Mouse (Mus musculus) gastrocnemius, adult 8-10 months (tissue): ENCODE data around the gene Ppt1. TPM values are rescaled to one million over a fixed set of nuclear protein-coding genes. Genes with fewer than 3 reads are reported as not detected.
"Not testable (repeated sequence)": the region's sequence is repeated elsewhere in the genome, so short reads cannot be mapped to it uniquely, and the experiment has no call there.

ENCODE experiments used
- DNase-seq, 2 experiments: peaks; one replicate each; pipeline ENCODE4 v3.0.0; 2022; ENCODE audit warnings: low spot score in 2 of 2
- total RNA-seq, 4 experiments: library from RNA; stranded (reverse); gene quantifications; 2 replicates each; pipeline ENCODE4 v1.2.4; 2022

Ppt1 gene
- 10 to 100 TPM in 2 of 4 experiments, 1 to 10 TPM in 2; 8.8 to 12.1 (median 10.3) TPM for total RNA-seq

GRCm38 (mm10) chr4:122835530-122836402, at the start of gene Ppt1:
Gene Ppt1 (plus strand): TSS chr4:122836242.
- peak; percentile 70 to 72 for DNase-seq

GRCm38 (mm10) chr4:122789335-122790089, 46.5 kb upstream of the Ppt1 start:
- DNase-seq, result no peak

- DNase-seq, result peak in 1 of 2 experiments; percentile 4
Observed at GRCm38 (mm10) chr4:122808108-122808507, 27.9 kb upstream of the Ppt1 start.

- no peak for DNase-seq
Observed at GRCm38 (mm10) chr4:122811180-122811579, 24.9 kb upstream of the Ppt1 start.

GRCm38 (mm10) chr4:122811824-122812223, 24.2 kb upstream of the Ppt1 start:
- DNase-seq, result no peak

- no peak for DNase-seq
Observed at GRCm38 (mm10) chr4:122816202-122816601, 19.8 kb upstream of the Ppt1 start.

- not testable (repeated sequence) for DNase-seq
Observed at GRCm38 (mm10) chr4:122820941-122821340, 15.1 kb upstream of the Ppt1 start.

GRCm38 (mm10) chr4:122827651-122828050, 8.4 kb upstream of the Ppt1 start:
- DNase-seq, result no peak

GRCm38 (mm10) chr4:122829339-122829738, 6.7 kb upstream of the Ppt1 start:
- DNase-seq, result no peak

GRCm38 (mm10) chr4:122831888-122832287, 4.2 kb upstream of the Ppt1 start:
- no peak for DNase-seq

- no peak for DNase-seq
Observed at GRCm38 (mm10) chr4:122836403-122836775, 347 bp downstream of the Ppt1 start.

GRCm38 (mm10) chr4:122837180-122837730, 1.2 kb downstream of the Ppt1 start:
- DNase-seq, result no peak

GRCm38 (mm10) chr4:122837994-122838393, 2.0 kb downstream of the Ppt1 start:
- no peak for DNase-seq

GRCm38 (mm10) chr4:122838416-122838815, 2.4 kb downstream of the Ppt1 start:
- no peak for DNase-seq

GRCm38 (mm10) chr4:122848150-122848621, 12.1 kb downstream of the Ppt1 start:
- no peak for DNase-seq

- DNase-seq, result no peak
Observed at GRCm38 (mm10) chr4:122851535-122851934, 15.5 kb downstream of the Ppt1 start.

- no peak for DNase-seq
Observed at GRCm38 (mm10) chr4:122853691-122854090, 17.6 kb downstream of the Ppt1 start.

GRCm38 (mm10) chr4:122854770-122855169, 18.7 kb downstream of the Ppt1 start:
- no peak for DNase-seq

- no peak for DNase-seq
Observed at GRCm38 (mm10) chr4:122857909-122858308, 21.9 kb downstream of the Ppt1 start.

- no peak for DNase-seq
Observed at GRCm38 (mm10) chr4:122859096-122859674, 23.1 kb downstream of the Ppt1 start.

- no peak for DNase-seq
Observed at GRCm38 (mm10) chr4:122861836-122862235, 25.8 kb downstream of the Ppt1 start.

GRCm38 (mm10) chr4:122868041-122868440, 32.0 kb downstream of the Ppt1 start:
- no peak for DNase-seq
